Mouse (Mus musculus): ENCODE results near the gene Lonp1. TPM values are rescaled to one million over a fixed set of nuclear protein-coding genes. Genes with fewer than 3 reads are reported as not detected.

Gene Lonp1
- polyA plus RNA-seq, 1 experiment from 2014 or later, result 46.4 TPM

GRCm38 (mm10) chr17:56585171-56585821, 41.4 kb downstream of the Lonp1 start:
- H3K36me3 ChIP-seq, result peaks cover 49% of the 10 kb centered on the region
- WGBS, result under 1% methylated on average over 60 of the region's 61 CpGs

DNA sequence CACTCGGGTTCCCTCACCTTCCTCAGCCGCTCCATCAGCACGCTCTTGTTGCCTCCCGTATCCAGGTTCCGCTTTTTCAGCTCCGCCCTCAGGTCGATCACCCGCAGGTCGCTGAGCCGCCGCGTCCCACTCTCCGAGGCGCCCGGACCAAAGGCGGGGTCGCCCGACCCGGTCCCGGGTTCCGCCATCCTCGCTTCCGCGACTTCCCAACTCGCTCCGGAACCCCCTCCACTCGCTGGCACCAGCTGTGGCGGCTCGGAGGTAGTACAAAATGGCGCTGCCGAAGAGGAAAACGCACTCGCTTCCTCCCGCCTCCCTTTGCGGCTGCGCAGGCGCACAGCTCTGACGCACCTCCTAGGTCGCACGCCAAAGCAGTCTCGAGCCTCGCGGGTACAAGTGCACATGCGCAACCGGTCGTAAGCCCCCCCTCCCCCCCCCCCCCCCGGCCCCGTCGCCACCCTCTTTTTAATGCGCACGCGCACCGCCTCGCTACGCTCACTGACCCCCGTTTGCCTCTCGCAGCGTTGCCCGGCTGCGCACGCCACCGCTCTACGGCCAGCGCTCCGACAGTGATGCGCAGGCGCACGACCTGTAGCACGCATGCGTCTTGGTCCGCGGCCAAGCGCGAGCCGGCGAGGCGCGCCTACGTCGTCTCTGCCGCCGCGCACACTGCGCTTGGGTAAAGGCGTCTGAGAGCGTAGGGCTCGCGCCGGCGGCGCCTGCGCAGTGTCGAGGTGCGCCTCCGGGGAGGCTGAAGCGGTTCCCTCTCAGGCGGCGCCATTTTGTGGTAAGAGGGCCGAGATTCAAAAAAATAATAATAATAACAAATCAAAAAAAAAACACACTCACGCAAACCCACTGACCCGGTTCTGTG, 42.2 kb downstream of the Lonp1 start, which contains the start of the genes Safb2 and Safb:
Gene Safb2, minus strand, starts transcription at position 329 of the 874 bp plus-strand sequence.
Gene Safb, plus strand, starts transcription at position 569 of the 874 bp plus-strand sequence.
- Histone ChIP-seq H3K27me3 (no peaks in the 10 kb centered on the region), H3K9me3 (replicated peaks) (no peaks in the 10 kb centered on the region), H3K4me2 (peak within 1 kb of the TSS; percentile 74), H3K27ac (peak within 1 kb of the TSS; percentile 97), H3K9ac (peak within 1 kb of the TSS; percentile 96), H3K4me3 (peak within 1 kb of the TSS; percentile 93), H3K4me1 (replicated peaks) (peaks cover 55% of the 10 kb centered on the region), H3K36me3 (peaks cover 49% of the 10 kb centered on the region)
- ATAC-seq (replicated peaks; ENCODE audit: insufficient number of reproducible peaks, insufficient read depth, low FRiP score, low read depth), result peak; percentile 94
- WGBS, result under 1% methylated on average over 95 of the region's 101 CpGs

More at GRCm38 (mm10) chr17:56585171-56585821, 41.4 kb downstream of the Lonp1 start:
- Histone ChIP-seq H3K4me3 (peak overlapping the region; percentile 92), H3K9me3 (replicated peaks) (no peaks in the 10 kb centered on the region), H3K9ac (peak overlapping the region; percentile 92), H3K27me3 (no peaks in the 10 kb centered on the region), H3K27ac (peak overlapping the region; percentile 96), H3K4me1 (replicated peaks) (peaks cover 55% of the 10 kb centered on the region), H3K4me2 (peak overlapping the region; percentile 73)
- ATAC-seq (replicated peaks; ENCODE audit: insufficient number of reproducible peaks, insufficient read depth, low FRiP score, low read depth), result no peak

GRCm38 (mm10) chr17:56583611-56584256, 43.0 kb downstream of the Lonp1 start:
- H3K9ac ChIP-seq, result peak overlapping the region; percentile 96
- under 1% methylated on average over 33 of the region's 33 CpGs for WGBS
- H3K36me3 ChIP-seq, result peaks cover 47% of the 10 kb centered on the region
- H3K4me3 ChIP-seq, result peak overlapping the region; percentile 93
- peak; percentile 15; the same call in 1 of the 2 replicates for ATAC-seq (replicated peaks; ENCODE audit: insufficient number of reproducible peaks, insufficient read depth, low FRiP score, low read depth)
- peaks cover 52% of the 10 kb centered on the region for H3K4me1 ChIP-seq (replicated peaks)
- H3K9me3 ChIP-seq (replicated peaks), result no peaks in the 10 kb centered on the region
- no peaks in the 10 kb centered on the region for H3K27me3 ChIP-seq
- peak overlapping the region; percentile 74 for H3K4me2 ChIP-seq
- peak overlapping the region; percentile 97 for H3K27ac ChIP-seq

DNA sequence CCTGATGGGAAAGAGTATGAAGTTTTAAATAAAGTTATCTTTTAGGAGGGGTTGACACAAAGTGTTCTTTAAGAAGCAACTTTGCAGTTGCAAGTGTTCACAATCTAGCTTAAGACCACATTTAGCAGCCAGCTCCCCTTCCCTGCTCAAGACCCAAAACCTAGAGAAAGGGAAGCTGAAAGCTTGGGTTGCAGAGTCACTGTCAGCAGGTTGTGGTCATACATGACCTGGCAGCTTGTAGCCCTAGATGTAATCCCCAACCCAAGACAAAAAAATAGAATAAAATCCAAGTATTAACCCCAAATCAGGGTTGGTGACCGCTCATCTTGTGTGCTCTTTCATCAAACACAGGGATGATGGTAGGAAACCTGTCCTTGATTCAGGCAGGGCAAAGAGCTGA, 43.6 kb downstream of the Lonp1 start:
- Histone ChIP-seq H3K4me1 (replicated peaks) (peaks cover 46% of the 10 kb centered on the region), H3K4me3 (peak overlapping the region; percentile 93), H3K27ac (peak overlapping the region; percentile 97), H3K27me3 (no peaks in the 10 kb centered on the region), H3K4me2 (peak overlapping the region; percentile 74), H3K9me3 (replicated peaks) (no peaks in the 10 kb centered on the region), H3K36me3 (peaks cover 47% of the 10 kb centered on the region), H3K9ac (peak overlapping the region; percentile 96)
- WGBS, result 81% methylated on average over 1 of the region's 1 CpGs
- no peak for ATAC-seq (replicated peaks; ENCODE audit: insufficient number of reproducible peaks, insufficient read depth, low FRiP score, low read depth)

DNA sequence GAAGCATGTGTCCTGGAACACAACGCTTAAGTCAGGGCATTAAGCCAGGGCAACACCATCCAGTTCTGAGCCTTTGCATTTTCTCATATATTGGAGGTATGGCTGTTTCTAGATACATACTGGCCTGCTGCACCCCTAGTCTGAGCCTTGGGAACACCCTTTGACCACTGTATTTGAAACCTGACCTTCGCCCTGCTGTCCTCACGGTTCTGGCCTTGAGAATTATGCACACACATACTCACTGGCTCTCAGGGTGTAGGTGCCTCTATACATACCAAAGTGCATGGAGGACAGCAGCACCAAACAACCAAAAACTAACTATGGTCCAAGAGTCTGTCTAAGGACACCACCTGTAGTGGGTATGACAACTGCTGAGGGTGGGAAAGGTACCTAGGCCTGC, 53.7 kb downstream of the Lonp1 start:
- ATAC-seq (replicated peaks; ENCODE audit: insufficient number of reproducible peaks, insufficient read depth, low FRiP score, low read depth), result no peak
- 0 out of 2 replicates have a peak, but pooled peaks cover 4% of the 10 kb centered on the region for H3K4me1 ChIP-seq (replicated peaks)
- 83% methylated on average over 3 of the region's 3 CpGs for WGBS

GRCm38 (mm10) chr17:56572154-56572553, 54.5 kb downstream of the Lonp1 start:
- Histone ChIP-seq H3K9ac (no peak overlapping the region), H3K4me2 (no peak overlapping the region), H3K4me3 (no peak overlapping the region), H3K27ac (no peak overlapping the region), H3K4me1 (replicated peaks) (0 out of 2 replicates have a peak, but pooled peaks cover 4% of the 10 kb centered on the region), H3K27me3 (no peaks in the 10 kb centered on the region), H3K9me3 (replicated peaks) (no peaks in the 10 kb centered on the region), H3K36me3 (peaks cover 88% of the 10 kb centered on the region)
- ATAC-seq (replicated peaks; ENCODE audit: insufficient number of reproducible peaks, insufficient read depth, low FRiP score, low read depth), result no peak
- WGBS, result 34% methylated on average over 1 of the region's 1 CpGs

More for the DNA sequence above, 53.7 kb downstream of the Lonp1 start:
- H3K4me3 ChIP-seq, result no peak overlapping the region
- H3K4me2 ChIP-seq, result no peak overlapping the region
- H3K9ac ChIP-seq, result no peak overlapping the region
- H3K27ac ChIP-seq, result no peak overlapping the region
- H3K9me3 ChIP-seq (replicated peaks), result no peaks in the 10 kb centered on the region
- H3K27me3 ChIP-seq, result no peaks in the 10 kb centered on the region
- peaks cover 88% of the 10 kb centered on the region for H3K36me3 ChIP-seq

- Histone ChIP-seq H3K4me3 (no peak overlapping the region), H3K27me3 (no peaks in the 10 kb centered on the region), H3K36me3 (peaks cover 94% of the 10 kb centered on the region), H3K9ac (no peak overlapping the region), H3K4me1 (replicated peaks) (0 out of 2 replicates have a peak, but pooled peaks cover 4% of the 10 kb centered on the region), H3K4me2 (no peak overlapping the region), H3K27ac (no peak overlapping the region), H3K9me3 (replicated peaks) (no peaks in the 10 kb centered on the region)
- WGBS, result 84% methylated on average over 4 of the region's 4 CpGs
- no peak for ATAC-seq (replicated peaks; ENCODE audit: insufficient number of reproducible peaks, insufficient read depth, low FRiP score, low read depth)
Measured at GRCm38 (mm10) chr17:56570287-56570686, 56.4 kb downstream of the Lonp1 start.

DNA sequence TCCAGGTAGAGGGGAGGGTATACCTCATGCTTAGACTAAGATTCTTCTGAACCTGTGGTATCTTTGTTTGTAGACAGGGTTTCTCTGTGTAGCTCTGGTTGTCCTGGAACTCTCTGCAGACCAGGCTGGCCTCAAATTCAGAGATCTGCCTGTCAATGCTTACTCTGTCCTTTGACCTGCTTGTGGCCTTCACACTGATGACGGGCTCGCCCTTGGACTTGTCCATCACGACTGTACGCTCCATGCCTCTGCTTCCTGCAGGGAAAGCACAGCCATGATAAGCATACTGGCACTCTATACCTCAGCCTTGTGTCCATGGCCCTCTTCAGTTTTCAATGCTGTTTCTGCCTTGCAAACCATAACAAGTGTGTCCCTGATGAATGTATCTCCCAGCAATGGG, 59.3 kb downstream of the Lonp1 start:
- H3K27me3 ChIP-seq, result no peaks in the 10 kb centered on the region
- H3K27ac ChIP-seq, result no peak overlapping the region
- no peak overlapping the region for H3K9ac ChIP-seq
- WGBS, result 83% methylated on average over 4 of the region's 4 CpGs
- H3K4me1 ChIP-seq (replicated peaks), result 0 out of 2 replicates have a peak, but pooled peaks cover 2% of the 10 kb centered on the region
- H3K36me3 ChIP-seq, result peaks cover 96% of the 10 kb centered on the region
- H3K4me3 ChIP-seq, result no peak overlapping the region
- H3K4me2 ChIP-seq, result no peak overlapping the region
- H3K9me3 ChIP-seq (replicated peaks), result no peaks in the 10 kb centered on the region
- no peak for ATAC-seq (replicated peaks; ENCODE audit: insufficient number of reproducible peaks, insufficient read depth, low FRiP score, low read depth)

DNA sequence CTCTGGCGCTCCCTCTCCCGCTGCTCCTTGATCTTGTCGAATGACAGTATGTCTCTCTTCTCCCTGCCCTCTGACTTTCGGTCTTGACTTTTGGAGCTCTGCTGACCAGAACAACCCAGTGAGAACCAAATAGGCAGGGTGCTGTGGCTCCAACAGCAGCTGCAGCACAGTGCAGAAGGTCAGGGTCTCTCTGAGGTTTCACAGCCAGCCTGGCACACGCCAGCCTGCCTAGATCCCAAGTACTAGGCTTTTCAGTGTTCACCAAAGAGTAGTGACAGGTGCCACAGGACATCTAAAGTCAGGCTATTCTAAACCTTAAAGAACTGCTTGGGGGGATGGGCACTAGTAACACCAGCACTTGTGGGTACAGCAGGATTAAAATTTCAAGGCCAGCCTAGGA, 59.8 kb downstream of the Lonp1 start:
- Histone ChIP-seq H3K27me3 (no peaks in the 10 kb centered on the region), H3K4me2 (no peak overlapping the region)
- WGBS, result 89% methylated on average over 5 of the region's 5 CpGs

GRCm38 (mm10) chr17:56566293-56566692, 60.4 kb downstream of the Lonp1 start:
- 88% methylated on average over 29 of the region's 29 CpGs for WGBS
- Histone ChIP-seq H3K4me2 (no peak overlapping the region), H3K9me3 (replicated peaks) (no peaks in the 10 kb centered on the region), H3K4me1 (replicated peaks) (no peaks in the 10 kb centered on the region), H3K27ac (no peak overlapping the region), H3K36me3 (peaks cover 96% of the 10 kb centered on the region), H3K4me3 (no peak overlapping the region), H3K9ac (no peak overlapping the region), H3K27me3 (no peaks in the 10 kb centered on the region)
- no peak for ATAC-seq (replicated peaks; ENCODE audit: insufficient number of reproducible peaks, insufficient read depth, low FRiP score, low read depth)

More for the DNA sequence above, 59.8 kb downstream of the Lonp1 start:
- H3K4me3 ChIP-seq, result no peak overlapping the region
- H3K27ac ChIP-seq, result no peak overlapping the region
- no peak for ATAC-seq (replicated peaks; ENCODE audit: insufficient number of reproducible peaks, insufficient read depth, low FRiP score, low read depth)
- H3K36me3 ChIP-seq, result peaks cover 96% of the 10 kb centered on the region
- no peaks in the 10 kb centered on the region for H3K9me3 ChIP-seq (replicated peaks)
- H3K9ac ChIP-seq, result no peak overlapping the region
- no peaks in the 10 kb centered on the region for H3K4me1 ChIP-seq (replicated peaks)
